Mouse (Mus musculus): ENCODE measurements around the gene Adprhl1.

DNA sequence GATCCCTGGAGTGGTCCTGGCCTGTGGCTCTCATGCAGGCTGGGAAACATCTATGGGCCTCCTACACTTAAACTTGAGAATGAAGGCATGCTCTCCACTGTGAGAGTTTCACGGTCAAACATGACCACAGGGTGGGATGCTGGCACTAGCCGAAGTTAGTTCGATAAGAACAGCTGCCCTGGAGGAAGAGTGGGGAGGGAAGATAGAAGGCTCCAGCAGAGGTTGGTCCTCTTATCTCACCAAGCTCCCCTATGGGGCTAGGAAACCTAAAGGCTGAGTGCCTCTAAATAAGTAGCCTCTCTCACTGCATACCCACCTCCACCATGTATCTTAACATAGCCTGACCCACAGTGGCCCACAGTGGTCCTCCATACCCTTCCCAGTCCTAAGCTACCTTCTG lies 51.2 kb downstream of the Adprhl1 start:
- TF ChIP-seq CTCF (IDR thresholded peaks at IDR 0.05; ENCODE audit: low read depth): no peak
- TF ChIP-seq EP300 (IDR thresholded peaks at IDR 0.05; ENCODE audit: low read depth): no peak
